Mouse (Mus musculus) spleen, adult 2 months (tissue): ENCODE measurements at regions not wholly inside any gene's neighbourhood (a gene's known extent, or its start where the extent isn't known, plus 50 kb on each side); places are given as distances from the start of the nearest gene placed in this dataset.

Source experiments
- DNase-seq, 2 experiments: peaks; one replicate each; pipeline versions ENCODE4 v3.0.0 to v3.0.0-alpha.2; 2012 to 2021; ENCODE audit warnings: low spot score in 2 of 2, low read depth in 1 of 2
- H3K27ac ChIP-seq: fragments of 200-500 bp; 2 replicates; pipeline ENCODE4 v1.5.1; 2012; ENCODE audit warnings: low read length, inconsistent platforms; ENCODE audit not compliant: insufficient read depth
- H3K27me3 ChIP-seq: fragments of 200-500 bp; 2 replicates; pipeline ENCODE4 v1.6.1; 2012; ENCODE audit warnings: mild to moderate bottlenecking, moderate library complexity, low read length, inconsistent platforms; ENCODE audit not compliant: control insufficient read depth, insufficient read depth
- H3K36me3 ChIP-seq: fragments of 200-500 bp; 2 replicates; pipeline ENCODE4 v1.6.1; 2012; ENCODE audit warnings: mild to moderate bottlenecking, low read length, inconsistent platforms; ENCODE audit not compliant: control insufficient read depth, insufficient read depth
- H3K4me1 ChIP-seq: fragments of 200-500 bp; 2 replicates; pipeline ENCODE4 v1.6.1; 2011; ENCODE audit warnings: inconsistent platforms; ENCODE audit not compliant: control insufficient read depth, insufficient read depth, insufficient read length
- H3K4me3 ChIP-seq: fragments of 200-500 bp; 2 replicates; pipeline ENCODE4 v1.5.1; 2011; ENCODE audit warnings: mild to moderate bottlenecking, inconsistent platforms; ENCODE audit not compliant: insufficient read depth, insufficient read length; ENCODE audit errors: extremely low read depth
- CTCF ChIP-seq: fragments of 200-500 bp; IDR thresholded peaks from 2 replicates; pipeline ENCODE4 v1.5.1; 2011; ENCODE audit warnings: mild to moderate bottlenecking, inconsistent platforms; ENCODE audit not compliant: insufficient read depth, insufficient read length, insufficient replicate concordance; ENCODE audit errors: extremely low read depth
- POLR2A ChIP-seq: fragments of 200-500 bp; IDR thresholded peaks from 2 replicates; pipeline ENCODE4 v1.6.1; 2011; ENCODE audit warnings: low read depth, low read length, inconsistent platforms
- WGBS: fragments of 180-500 bp; shearing (Covaris S2); methylation state at CpG from one replicate; pipeline ENCODE4 v1.1.7; 2018; 5-methylcytosine and 5-hydroxymethylcytosine counted together

DNA sequence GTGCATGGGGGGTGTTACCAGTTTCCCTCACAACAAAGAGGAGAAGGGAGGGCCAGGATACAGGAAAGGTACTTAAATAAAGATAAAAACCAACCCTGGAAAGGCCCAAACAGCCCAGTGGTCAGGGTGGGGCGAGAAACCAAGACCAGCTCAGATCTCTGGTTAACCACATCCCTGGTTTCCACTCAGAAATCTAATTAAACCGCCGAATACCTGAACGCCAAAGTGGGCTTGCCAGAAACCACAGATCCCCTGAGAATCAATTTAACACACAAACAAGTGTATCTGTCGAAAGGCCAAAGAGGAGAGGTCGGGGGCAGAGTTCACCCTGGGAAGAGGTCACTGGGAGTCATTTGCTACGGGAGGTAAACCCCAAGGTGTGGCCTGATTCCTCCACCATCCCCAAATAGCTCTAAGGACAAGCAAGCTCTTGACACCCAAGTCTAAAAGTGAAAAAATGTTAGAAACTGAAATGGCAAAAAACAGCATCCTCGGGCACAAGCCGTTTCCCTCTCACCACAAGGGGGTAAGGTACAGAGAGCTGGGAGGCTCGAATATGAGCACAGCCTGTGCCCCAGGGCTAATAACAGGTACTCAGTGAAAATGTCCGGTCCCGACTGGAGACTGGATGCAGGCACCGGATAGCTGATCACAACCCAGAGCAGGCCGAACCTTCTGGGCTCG, 412.3 kb downstream of the Sox9 start:
- TF ChIP-seq CTCF: no peak
- TF ChIP-seq POLR2A: no peak
- no peaks in the 10 kb centered on the region for H3K36me3 ChIP-seq
- WGBS: 34% methylated on average over 15 of the region's 15 CpGs
- no peaks in the 10 kb centered on the region for H3K27me3 ChIP-seq
- DNase-seq: no peak
- H3K4me1 ChIP-seq: peaks cover 7% of the 10 kb centered on the region; the same call in 1 of the 2 replicates
- H3K4me3 ChIP-seq: no peak overlapping the region
- no peak overlapping the region for H3K27ac ChIP-seq
